Mouse (Mus musculus) mesoderm, embryonic 11.5 days (tissue): Measurements from ENCODE around the gene Kif1a.
A peak's percentile ranks its signal among the peaks of the same experiment; 100 is the strongest.

Experiments
- DNase-seq: peaks from one replicate; pipeline ENCODE4 v3.0.0-alpha.2; 2012; ENCODE audit warnings: low read depth, low spot score

Kif1a gene

DNA sequence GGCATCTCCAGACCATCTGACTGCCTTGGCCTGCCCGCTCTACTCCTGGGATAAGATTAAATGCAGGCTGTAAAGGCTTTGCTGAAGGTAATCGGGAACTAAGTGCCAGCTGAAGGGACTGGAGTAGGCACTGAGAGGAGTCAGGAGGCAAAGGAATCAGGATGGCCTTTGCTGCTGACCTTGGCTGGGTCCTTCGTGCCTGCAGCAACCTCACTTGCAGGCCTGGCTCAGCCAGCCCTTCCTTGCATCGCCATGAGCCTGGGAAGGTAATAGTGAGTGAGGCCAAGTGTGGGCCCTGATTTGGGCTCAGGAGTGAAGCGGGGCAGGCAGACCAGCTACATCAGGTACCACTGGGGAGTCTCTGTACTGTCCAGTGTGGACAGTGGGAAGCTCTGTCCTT, 2.8 kb downstream of the Kif1a start:
- DNase-seq = no peak

DNA sequence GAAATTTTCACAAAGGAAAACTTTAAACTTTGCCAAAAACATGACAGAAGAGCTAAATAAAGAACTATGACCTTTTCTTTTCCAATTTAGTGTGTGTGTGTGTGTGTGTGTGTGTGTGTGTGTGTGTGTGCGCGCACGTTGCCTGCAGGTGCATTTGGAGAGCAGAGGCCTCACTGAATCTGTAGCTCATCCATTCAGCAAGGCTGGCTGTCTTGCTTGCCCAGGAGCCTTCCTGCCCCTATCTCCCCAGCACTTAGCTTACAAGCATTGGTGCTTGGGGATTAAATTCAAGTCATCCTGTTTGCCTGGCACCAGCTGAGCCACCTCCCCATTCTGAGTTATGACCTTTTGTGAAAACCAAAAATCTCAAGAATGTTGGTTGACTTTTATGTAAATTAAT, 9.2 kb downstream of the Kif1a start:
- DNase-seq = no peak

DNA sequence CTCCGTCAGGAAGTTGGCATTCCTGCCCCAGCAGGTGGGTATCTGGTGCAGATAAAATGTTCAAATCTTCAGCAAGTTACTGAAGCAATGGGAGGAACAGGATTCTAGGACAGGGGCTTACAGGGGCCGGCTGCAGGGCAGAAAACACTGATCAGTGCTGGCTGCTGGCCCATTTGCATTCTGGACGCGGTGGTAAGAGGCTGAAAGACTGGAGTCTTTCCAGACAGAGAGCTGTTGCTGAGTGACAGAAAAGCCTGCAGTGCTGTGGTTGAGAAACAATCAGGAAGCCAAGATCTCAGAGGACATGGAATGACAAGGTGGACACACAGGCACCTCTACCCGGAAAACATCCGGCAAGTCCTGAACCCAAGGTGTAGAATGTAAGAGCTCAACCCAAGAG, 16.6 kb downstream of the Kif1a start:
- DNase-seq = no peak

DNA sequence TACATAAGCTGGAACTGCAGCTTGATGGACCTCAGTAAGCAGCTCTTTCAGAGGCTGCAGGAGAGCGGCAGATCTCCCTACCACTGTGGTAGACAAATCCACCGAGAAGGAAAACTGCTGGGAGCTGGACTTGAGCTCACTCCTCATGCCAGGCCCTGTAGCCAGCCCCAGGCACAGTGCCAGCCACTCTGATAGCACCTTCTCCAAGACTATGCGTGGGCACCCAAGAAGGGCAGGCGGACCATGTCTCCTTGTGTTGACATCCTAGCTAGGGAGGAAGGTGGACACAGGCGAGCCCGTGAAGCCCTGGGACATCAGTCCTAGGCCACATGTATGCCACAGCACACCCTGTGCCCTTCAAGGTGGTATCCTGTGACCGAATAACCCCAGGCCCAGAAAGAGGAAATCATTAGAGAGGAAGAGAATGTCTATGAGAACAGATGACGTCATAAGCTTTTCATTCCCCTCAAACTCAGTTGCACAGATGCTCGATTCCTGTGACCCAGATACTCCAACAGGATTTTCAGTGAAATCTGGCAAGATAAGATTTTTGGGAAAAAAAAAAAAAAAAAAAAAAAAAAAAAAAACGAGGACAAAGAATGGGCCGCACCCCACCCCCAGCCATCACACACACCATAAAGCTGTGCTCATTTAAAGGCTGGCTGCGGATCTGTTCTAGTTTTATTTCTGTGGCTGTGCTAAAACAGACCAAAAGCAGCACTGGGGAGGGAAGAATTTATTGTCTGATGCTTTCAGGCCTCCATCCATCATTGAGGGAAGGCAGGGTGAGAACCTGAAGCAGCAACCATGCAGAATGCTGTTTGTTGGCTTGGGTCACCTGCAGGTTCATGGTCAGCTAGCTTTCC, 18.1 kb downstream of the Kif1a start:
- DNase-seq = no peak

DNA sequence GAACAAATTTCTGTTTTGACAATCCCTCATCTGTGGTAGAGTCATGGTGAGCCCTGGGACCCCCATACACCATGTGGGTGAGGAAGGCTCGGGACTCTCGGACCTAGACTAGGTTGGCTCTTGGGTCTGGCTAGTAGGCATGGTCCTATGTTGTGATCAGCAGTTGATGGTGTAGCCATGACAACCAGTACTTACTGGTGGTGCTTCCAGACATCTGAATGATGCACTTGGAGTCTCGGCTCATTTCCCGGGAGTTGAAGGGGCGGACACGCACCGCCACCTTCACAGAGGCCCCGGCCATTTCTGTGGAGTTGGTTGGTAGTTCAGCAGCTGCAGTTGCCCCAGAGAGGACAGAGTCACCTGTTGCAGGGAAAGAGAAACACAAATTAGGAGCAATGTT, 19.6 kb downstream of the Kif1a start:
- DNase-seq = no peak

DNA sequence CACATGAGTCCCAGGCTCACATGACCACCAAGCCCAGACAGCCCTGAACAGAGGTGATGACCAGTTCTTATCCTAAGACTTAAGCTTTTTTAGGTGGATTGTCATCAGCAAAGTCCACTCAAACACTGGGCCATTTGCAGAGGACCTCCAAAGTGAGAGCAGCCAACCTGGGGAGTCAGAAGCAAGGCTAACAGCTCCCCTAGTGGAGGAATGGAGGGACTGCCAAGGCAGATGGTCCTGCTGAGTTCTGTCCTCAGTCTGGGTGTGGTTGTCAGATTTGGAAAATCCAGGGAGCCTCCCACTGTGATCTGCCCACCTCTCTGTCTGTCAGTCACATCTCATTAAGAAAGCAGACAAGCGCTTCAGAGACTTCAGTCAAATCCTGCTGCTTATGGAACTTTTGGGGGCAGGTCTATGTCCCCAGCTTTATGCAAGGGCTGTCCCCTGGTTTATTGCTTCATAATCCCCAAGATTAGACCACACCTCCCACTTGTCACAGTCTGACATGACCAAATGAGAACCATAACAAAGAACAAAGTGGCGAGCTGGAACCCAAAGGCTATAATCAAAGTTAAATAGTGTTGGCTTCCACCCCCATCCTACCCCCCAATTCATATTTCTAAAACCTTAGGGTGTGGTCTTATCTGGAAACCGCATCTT, 20.7 kb downstream of the Kif1a start:
- DNase-seq = peak; percentile 54

DNA sequence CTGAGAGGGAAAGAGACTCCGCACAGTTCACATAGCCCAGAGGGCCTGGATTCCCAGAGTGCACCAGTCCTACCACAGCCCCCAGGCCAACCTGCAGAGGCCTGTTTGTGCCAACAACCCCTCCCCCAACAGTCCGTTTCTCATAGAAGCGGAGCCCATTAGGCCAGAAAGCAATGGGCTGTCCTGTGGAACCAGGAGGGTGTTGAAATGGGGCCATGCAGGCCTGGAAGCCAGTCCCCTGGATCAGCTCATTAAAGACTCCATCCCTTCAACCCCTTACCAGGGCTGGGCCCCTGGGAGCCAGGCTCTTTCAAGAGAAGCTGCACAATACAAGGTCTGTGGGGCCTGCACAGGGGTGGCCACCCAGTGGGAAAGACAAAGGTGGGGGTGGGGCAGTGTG, 22.1 kb downstream of the Kif1a start:
- no peak for DNase-seq

DNA sequence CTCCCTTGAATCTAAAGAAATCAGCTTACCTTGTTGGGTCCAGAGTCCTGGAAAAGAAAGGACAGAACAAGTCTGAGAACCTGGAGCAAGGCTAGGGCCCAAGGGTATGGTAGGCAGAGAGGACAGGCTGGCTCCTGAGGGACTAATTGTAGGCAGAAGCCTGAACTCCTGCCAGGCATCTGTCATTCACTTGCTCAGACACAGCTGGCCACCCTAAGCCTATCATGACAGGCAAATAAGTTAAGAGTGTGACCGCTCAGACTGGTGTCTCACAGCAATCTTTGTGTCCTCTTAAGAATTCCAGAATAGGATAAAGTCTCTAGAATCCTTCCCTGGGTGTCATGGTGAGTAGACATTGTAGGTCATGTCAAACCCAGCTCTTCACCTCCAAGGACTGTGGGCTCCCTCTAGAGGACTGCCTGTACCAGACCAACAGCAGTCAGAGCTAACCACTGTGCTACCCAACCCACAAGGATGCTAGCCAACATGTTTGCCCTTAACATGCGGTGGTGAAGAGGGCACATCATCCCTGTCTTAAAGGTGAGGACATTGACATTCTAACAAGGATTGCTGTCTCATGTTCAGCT, 29.4 kb downstream of the Kif1a start:
- no peak for DNase-seq

DNA sequence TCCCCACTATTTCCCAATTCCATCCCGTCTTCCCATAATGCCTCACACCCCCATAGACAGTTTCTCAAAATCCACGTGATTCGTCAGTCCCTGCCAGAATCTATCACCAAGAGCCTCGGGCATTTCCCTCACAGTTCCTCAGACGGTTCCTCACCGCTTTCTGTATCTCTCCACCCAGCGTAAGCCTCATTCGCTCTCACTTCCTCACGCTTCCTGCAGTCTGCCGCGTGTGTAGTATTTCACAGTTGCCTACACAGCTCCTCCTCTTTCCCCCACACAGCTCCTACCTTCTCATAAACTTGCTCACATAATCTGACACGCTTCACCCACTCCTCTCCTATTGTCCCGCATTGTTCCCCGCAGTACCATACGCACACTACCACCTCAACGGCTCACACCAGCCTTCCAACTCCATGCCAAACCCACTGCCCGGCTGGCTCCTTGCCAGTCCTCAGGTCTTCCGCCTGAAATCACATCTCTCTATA, 30.2 kb downstream of the Kif1a start:
- DNase-seq = no peak

DNA sequence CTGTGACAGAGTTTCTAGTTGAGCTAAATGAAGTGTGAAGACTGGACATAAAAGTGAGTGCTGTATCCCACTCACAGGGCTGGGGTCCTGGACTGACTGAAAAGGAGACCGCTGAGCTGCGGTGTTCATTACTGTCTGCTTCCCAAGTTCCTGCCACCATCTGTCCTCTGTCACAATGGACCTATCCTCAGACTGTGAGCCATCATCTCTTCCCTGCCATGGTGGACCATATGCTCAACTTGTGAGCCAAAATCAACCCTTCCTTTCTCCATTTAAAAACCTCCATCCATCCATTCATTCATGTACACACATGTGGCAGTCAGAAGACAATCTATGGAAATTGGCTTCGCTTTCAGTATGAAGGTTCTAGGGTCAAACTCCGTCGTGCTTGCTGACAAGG, 30.9 kb downstream of the Kif1a start:
- no peak for DNase-seq

DNA sequence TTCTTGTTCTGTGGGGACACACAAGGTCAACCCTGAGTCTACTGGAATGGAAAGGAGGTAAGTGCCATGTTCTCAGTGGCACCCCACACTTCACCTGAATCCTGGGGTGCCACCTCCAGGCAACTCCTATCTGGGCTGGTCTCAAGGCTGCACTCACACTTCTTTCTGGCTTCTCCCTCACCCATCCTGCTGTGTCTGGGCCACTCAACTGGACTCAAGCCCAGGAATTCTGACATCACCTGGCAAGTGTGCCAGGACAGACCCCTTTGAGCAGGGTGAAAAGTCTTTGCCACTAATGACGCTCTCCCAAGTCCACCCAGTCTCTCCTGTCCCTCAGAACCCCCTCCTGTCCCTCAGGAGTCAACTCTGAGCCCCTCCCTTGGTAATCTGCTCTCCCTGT, 33.2 kb downstream of the Kif1a start:
- DNase-seq = no peak

DNA sequence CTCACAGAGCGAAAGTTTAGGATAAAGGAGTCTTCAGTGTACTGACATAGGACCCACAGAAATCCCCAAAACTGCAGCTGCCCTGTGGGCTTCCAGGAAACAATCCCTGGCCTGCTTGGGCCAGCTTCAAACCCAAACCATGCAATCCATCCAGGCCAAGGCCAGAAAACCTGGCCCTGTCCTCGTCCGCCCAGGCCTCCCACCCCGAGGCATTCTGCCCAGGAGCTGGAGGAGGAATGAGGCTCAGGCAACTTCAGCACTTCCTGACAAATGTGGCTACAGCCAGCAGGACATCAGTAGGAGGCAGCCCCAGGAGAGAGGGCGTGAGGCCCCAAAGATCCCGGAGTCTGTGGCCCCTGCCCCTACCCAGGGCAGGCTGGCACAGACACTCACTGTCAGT, 36.1 kb downstream of the Kif1a start:
- DNase-seq = no peak

DNA sequence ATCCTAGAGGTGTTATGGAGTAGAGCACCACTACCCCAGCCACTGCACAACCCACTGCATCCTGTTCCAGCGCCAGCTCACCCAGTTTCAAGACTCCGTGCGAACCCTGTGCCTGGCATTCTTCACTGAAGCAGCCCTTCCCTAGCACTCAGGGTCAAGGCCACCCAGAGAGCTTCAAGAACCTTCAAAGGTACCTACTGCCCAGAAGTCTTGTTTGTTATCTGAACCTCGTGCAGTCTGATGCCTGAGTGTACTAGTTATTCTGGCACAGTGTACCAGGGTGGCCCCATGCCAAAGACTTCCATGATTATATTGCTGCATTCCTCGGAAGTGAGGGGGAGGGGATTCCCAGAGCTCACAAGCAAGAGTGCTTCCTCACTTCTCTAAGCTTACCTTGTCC, 38.1 kb downstream of the Kif1a start:
- no peak for DNase-seq

DNA sequence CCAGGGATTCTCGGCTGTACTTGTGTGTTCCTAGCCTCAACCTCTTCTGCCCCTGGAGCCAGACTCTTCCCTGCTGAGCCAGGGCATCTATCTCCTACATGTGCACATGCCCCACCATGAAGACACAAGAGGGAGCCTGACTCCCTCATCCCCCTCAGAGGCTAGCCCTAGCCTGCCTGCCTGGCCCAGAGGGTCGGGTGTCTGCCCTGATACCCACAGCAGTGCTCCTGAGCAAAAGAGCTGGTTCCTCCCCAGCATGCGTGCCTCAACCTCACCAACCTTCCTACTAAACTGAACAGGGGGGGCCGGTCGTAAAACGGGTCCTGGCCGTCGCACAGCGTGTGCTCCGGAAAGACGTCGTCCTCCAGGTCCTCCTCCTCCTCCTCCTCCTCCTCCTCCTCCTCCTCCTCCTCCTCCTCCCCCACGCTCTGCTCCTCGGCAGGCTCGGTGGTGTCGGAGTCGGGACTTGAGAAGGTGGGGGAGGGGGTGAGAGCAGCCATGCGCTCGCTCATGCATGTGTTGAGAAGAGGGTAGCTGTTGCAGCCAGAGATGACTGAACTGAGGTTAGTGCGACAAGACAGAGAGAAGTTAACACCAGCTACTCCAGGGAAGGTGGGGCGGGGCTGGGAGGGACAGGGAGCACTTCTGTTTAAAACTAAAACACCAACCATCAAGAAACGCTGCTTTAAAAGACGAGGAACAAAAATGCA, 50.5 kb downstream of the Kif1a start:
- DNase-seq = peak; percentile 1

DNA sequence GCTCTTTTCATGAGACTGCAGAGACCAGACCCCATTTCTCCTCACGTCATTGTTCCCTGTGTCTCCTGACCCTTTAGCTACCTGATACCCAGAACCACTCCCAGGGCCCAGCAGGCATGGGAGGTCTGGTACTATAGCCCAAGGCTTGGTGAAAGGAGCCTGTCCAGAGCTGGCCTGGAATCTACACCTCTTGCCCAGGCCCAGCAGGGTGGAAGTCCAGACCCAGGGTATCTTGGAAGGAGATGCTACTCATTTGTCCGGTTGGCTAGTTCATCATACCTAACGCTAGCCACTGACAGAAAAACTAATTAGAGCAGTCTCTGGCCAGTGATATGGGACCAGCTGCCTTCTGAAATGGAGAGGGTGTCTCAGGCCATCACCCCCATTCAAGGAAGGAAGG, 51.7 kb downstream of the Kif1a start:
- DNase-seq = no peak

DNA sequence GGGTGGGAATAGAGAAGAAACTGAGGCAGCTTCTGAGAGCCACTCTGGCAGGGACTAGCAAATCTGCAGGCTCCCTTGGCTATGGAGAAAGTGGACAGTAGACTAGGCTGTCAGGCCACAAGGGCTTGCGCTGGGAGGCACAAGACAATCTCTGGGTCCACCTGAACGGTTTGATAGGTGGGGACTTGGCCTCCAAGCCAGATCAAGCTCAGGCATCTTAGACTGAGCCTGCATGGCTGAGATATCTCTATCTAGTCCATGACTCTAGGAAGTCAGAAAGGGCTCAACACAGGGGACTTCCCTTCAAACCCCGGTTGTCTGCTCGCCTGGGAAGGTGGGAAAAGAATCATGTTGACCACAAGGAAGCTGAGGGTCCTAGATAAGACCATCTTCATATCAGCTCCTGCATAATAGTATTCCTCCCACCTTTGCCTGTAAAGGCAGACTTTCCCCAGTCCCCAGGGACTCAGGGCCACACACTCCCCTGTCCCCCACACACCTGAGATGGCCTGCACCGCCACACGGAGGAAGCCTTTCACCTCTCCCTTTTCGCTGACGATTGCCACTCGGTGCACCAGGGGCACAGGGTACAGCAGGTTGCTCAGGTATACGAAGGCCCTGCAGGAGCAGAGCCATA, 55.5 kb downstream of the Kif1a start:
- no peak for DNase-seq

DNA sequence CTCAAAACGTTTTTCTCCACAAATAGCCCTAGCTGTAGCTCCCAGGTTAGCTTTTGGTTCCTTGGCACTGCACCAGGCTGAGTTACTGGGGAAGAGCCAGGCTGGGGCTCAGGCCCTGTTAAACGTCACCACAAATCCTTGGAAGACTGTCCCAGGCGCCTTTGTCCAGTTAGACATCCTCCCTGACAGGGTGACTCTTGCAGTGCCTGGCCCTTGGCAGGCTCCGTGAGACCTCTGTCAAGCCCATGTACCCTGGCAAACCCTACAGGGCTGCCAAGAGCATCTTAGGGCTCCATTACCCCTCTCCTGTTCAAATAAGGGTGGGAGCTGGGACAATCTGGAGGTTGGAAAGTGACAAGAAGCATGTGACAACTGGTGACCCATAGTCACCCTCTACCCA, 65.8 kb downstream of the Kif1a start:
- DNase-seq = no peak

DNA sequence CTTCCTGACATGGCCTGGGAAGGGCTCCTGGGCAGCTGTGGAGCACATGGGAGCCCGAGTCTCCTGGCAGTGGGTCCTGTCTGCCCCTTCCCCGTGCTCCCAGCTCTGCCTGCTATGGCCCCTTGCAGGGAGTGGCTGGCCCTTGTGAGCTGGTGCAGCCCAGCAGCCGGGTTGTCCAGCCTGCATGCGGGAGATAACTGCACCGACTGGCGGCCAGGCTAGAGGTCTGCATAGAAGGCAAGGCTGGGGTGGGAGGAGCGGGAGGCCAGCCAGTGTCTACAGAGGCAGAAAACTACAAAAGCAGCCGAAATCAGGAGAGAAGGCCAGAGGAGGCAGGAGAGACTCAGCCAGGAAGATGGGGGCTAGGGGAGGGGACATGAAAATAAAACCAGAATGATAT, 67.8 kb downstream of the Kif1a start:
- DNase-seq = no peak

DNA sequence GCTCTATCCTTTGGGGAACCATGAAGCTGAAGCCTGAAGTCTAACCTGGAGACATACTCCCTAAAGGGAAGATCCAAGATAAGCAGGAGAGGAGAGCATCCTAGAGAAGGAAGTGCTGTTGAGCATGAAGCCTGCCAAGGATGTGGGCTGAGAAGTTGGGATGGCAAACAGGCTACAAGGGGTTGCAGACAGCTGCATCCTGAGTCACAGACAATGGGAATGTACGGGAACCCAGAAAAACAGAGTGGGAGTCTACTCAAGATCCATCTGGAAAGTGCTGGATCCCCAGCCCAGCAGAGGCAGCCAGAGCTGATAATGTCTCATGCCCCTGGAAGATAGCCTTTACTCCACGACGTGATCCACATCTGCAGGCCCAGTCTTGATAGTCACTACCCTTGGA, 70.6 kb downstream of the Kif1a start:
- no peak for DNase-seq

DNA sequence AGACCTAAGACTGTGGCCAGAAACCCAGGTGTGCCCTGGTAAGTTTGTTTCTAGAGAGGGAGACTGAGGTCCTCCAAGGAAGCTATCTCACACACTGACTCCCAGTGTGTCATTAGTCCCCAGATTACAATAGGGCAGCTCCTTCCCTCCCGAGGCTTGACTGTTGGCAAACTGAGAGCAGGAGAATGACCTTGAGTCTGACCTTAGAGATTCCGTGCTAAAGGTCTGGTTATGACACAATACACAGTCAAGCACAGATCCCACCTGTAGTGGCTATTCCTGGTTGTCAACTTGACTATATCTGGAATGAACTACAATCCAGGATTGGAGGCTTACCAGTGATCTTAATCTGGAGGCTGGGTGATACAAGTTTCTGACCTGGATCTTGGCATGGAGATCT, 71.7 kb downstream of the Kif1a start:
- no peak for DNase-seq

DNA sequence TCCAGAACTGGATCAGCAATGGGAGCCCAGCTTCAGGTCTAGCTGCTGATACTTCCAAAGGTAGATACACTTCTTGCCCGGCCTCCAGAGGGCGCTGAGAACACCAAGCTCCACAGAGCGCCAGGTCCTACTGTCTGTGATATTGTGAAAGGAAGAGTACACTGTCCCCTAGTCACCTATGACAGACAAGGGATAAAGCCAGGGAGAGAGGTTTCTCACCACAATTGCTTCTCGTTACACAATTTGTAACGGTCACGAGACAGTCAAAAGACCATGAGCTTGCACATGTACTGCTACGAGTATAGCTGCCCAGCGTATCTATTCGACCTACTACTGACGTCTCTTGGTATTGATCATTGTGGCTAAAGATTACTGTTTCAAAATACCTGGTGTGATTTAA, 72.4 kb downstream of the Kif1a start:
- no peak for DNase-seq

DNA sequence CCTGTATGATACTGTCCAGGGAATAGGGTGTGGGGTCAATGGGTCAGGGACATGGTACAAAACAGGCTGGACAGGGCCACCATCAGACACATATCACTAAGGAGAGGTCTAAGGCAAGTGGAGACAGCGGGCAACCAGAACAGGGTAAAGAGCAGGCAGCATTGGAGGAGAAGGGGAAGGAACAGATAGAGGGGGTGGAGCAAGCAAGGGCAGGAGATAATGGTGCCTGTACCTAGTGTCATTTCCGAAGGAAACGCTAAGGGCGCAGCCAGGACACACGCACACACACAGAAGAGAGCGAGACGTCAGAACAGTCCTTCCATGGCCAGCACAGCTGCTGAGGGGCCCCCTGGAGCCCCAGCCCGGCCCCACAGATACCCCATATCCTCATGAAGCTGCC, 75.2 kb downstream of the Kif1a start:
- no peak for DNase-seq
